ENCODE assay signal across 8 mouse cellular contexts in the genomic region with DNA sequence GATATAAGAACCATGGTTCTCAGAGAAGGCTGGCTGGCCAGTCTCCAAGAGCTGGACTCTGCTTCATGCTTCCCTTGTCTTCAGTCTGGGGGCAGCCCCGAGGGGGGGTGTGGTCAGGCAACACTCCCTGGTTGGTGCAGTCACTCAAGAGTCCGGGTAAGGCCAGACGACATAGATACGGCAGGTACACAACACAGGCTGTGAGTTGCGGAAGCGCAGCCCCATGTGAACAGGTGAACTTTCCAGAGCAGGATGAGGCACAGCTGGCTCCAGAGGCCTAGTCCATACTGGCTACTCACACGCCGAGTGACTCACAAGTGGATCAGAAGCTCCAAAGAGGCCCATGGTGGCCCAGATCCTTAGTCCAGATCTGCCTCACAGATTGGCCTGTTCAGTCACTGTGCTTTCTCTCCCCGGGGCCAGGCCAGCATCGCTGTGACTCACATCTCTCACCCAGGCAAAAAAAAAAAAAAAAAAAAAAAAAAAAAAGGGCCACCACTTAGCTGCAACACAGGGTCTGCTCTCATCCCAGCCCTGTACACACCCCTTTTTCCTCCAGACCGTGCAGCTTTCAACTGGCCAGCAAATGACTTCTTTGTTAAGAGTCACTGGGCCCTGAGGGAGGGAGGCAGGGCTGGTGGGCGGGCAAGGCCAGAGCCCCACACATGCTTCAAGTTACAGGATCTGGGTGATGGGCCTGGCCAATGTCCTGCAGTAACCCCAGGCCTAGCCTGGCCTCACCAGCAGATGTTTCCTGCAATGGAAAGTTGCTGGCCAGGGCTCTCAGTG. TPM values are rescaled to one million over a fixed set of nuclear protein-coding genes. Genes with fewer than 3 reads are reported as not detected.
DNase-seq lines count a peak whose midpoint lies in the region; ATAC-seq lines count a peak whose summit lies in the region.

No protein-coding gene starts in this region.

- no peaks in the 10 kb centered on the region for H3K36me3 ChIP-seq in embryonic facial prominence, embryonic 12.5 days
- H3K36me3 ChIP-seq in heart, embryonic 12.5 days = peaks cover 5% of the 10 kb centered on the region; the same call in 1 of the 2 replicates
- H3K36me3 ChIP-seq in lung, embryonic 15.5 days = no peaks in the 10 kb centered on the region
- no peaks in the 10 kb centered on the region for H3K36me3 ChIP-seq in stomach, embryonic 15.5 days

- ATAC-seq in embryonic facial prominence, embryonic 12.5 days (ENCODE audit: insufficient number of reproducible peaks, insufficient read depth, low FRiP score, low TSS enrichment) = peak; percentile 83
- ATAC-seq in heart, embryonic 12.5 days (ENCODE audit: insufficient number of reproducible peaks, low FRiP score) = peak; percentile 74
- ATAC-seq in lung, embryonic 15.5 days (ENCODE audit: borderline replicate concordance, extremely low read depth, low FRiP score, low TSS enrichment) = peak; percentile 90
- peak; percentile 69 for ATAC-seq in stomach, embryonic 15.5 days (ENCODE audit: insufficient read depth, low FRiP score, low read depth)
- no peak for ATAC-seq in megakaryocyte-erythroid progenitor cell, adult 5-6 weeks (replicated peaks; ENCODE audit: low FRiP score, low TSS enrichment, poor library complexity, severe bottlenecking)

- H3K9ac ChIP-seq in embryonic facial prominence, embryonic 12.5 days = no peak overlapping the region
- H3K9ac ChIP-seq in heart, embryonic 12.5 days = no peak overlapping the region
- no peak overlapping the region for H3K9ac ChIP-seq in lung, embryonic 15.5 days
- H3K9ac ChIP-seq in stomach, embryonic 15.5 days = no peak overlapping the region

- H3K4me3 ChIP-seq in embryonic facial prominence, embryonic 12.5 days = no peak overlapping the region
- H3K4me3 ChIP-seq in heart, embryonic 12.5 days = no peak overlapping the region
- H3K4me3 ChIP-seq in lung, embryonic 15.5 days = no peak overlapping the region
- peak overlapping the region; percentile 12 for H3K4me3 ChIP-seq in stomach, embryonic 15.5 days (replicated peaks)

- DNase-seq in 3T3-L1 (ENCODE audit: low read depth, low spot score) = peak; percentile 99
- DNase-seq in NIH3T3 (ENCODE audit: low read depth) = peak; percentile 95
- peak; percentile 77 for DNase-seq in kidney, adult 9 months

- no peaks in the 10 kb centered on the region for H3K27me3 ChIP-seq in embryonic facial prominence, embryonic 12.5 days
- no peaks in the 10 kb centered on the region for H3K27me3 ChIP-seq in heart, embryonic 12.5 days (replicated peaks)
- no peaks in the 10 kb centered on the region for H3K27me3 ChIP-seq in lung, embryonic 15.5 days
- no peaks in the 10 kb centered on the region for H3K27me3 ChIP-seq in stomach, embryonic 15.5 days (replicated peaks)

- WGBS in embryonic facial prominence, embryonic 12.5 days = 41% methylated on average over 12 of the region's 12 CpGs
- WGBS in heart, embryonic 12.5 days = 49% methylated on average over 12 of the region's 12 CpGs
- WGBS in lung, embryonic 15.5 days = 46% methylated on average over 12 of the region's 12 CpGs
- 42% methylated on average over 12 of the region's 12 CpGs for WGBS in stomach, embryonic 15.5 days

- H3K27ac ChIP-seq in embryonic facial prominence, embryonic 12.5 days = peak overlapping the region; percentile 57
- H3K27ac ChIP-seq in heart, embryonic 12.5 days (ENCODE audit: poor library complexity, severe bottlenecking) = peak overlapping the region; percentile 34; the same call in 1 of the 2 replicates
- peak overlapping the region; percentile 81 for H3K27ac ChIP-seq in lung, embryonic 15.5 days
- H3K27ac ChIP-seq in stomach, embryonic 15.5 days = peak overlapping the region; percentile 85

- H3K9me3 ChIP-seq in embryonic facial prominence, embryonic 12.5 days = no peaks in the 10 kb centered on the region
- H3K9me3 ChIP-seq in heart, embryonic 12.5 days (replicated peaks) = no peaks in the 10 kb centered on the region
- H3K9me3 ChIP-seq in lung, embryonic 15.5 days = no peaks in the 10 kb centered on the region
- H3K9me3 ChIP-seq in stomach, embryonic 15.5 days = no peaks in the 10 kb centered on the region

- H3K4me2 ChIP-seq in embryonic facial prominence, embryonic 12.5 days (replicated peaks) = no peak overlapping the region
- H3K4me2 ChIP-seq in heart, embryonic 12.5 days = 0 out of 2 replicates have a peak overlapping the region, but pooled peaks have one; percentile 0
- H3K4me2 ChIP-seq in lung, embryonic 15.5 days = peak overlapping the region; percentile 33
- H3K4me2 ChIP-seq in stomach, embryonic 15.5 days = peak overlapping the region; percentile 29

- peaks cover 23% of the 10 kb centered on the region for H3K4me1 ChIP-seq in embryonic facial prominence, embryonic 12.5 days
- peaks cover 56% of the 10 kb centered on the region for H3K4me1 ChIP-seq in heart, embryonic 12.5 days (replicated peaks)
- peaks cover 35% of the 10 kb centered on the region for H3K4me1 ChIP-seq in lung, embryonic 15.5 days
- peaks cover 29% of the 10 kb centered on the region for H3K4me1 ChIP-seq in stomach, embryonic 15.5 days

RNA-seq across cellular contexts. Expression of a gene that starts 52.1 kb away (rescaled TPM):
- 4.3 and 4.7 TPM in 2 replicates for polyA plus RNA-seq in embryonic facial prominence, embryonic 12.5 days (2016; fragmentation: Nextera tagmentation; extraction: Ambion mirVana)
- 0.35 and 0.61 TPM in 2 replicates for polyA plus RNA-seq in heart, embryonic 12.5 days (2016; fragmentation: Nextera tagmentation; extraction: Ambion mirVana)
- 4.8 and 7.5 TPM in 2 replicates for polyA plus RNA-seq in lung, embryonic 15.5 days (2015; fragmentation: Nextera tagmentation; extraction: Ambion mirVana)
- 5.2 and 6.1 TPM in 2 replicates for polyA plus RNA-seq in stomach, embryonic 15.5 days (2015; fragmentation: Nextera tagmentation; extraction: Ambion mirVana)
- total RNA-seq in megakaryocyte-erythroid progenitor cell, adult 5-6 weeks (2014; fragmentation: Nextera tagmentation) = not detected in 2 replicates
- not detected in 2 replicates for total RNA-seq in megakaryocyte-erythroid progenitor cell, adult 5-6 weeks (2017)

Comparison
In these comparisons a context has a peak if more than half of its experiments do, and no peak if none do; other contexts are left out.
1. H3K27ac ChIP-seq: peak in every context shown above with its lines; median percentile 85 in stomach, embryonic 15.5 days; 81 in lung, embryonic 15.5 days; 57 in embryonic facial prominence, embryonic 12.5 days; 34 in heart, embryonic 12.5 days.